Mouse (Mus musculus) intestine, embryonic 14.5 days (tissue): ENCODE measurements around the gene Gpr35. TPM values are rescaled to one million over a fixed set of nuclear protein-coding genes. Genes with fewer than 3 reads are reported as not detected.

Source experiments
- ATAC-seq: fragments of 200-750 bp; cut with Nextera tagmentation; replicated peaks from 2 replicates; pipeline ENCODE4 v1.8.0; 2017; ENCODE audit warnings: low read depth, moderate number of reproducible peaks, moderate TSS enrichment, moderate library complexity; ENCODE audit not compliant: low FRiP score, low TSS enrichment
- DNase-seq: peaks from one replicate; pipeline ENCODE4 v3.0.0-alpha.2; 2018; ENCODE audit warnings: low spot score
- H3K27ac ChIP-seq: fragments of 300-500 bp; sonication (generic); 2 replicates; pipeline ENCODE4 v1.5.1; 2014; ENCODE audit warnings: low read depth, mild to moderate bottlenecking, control low read depth
- H3K27me3 ChIP-seq: fragments of 300-500 bp; sonication (generic); replicated peaks from 2 replicates; pipeline ENCODE4 v1.6.1; 2014; ENCODE audit warnings: low read length, control low read depth; ENCODE audit not compliant: control insufficient read depth, insufficient read depth
- H3K36me3 ChIP-seq: fragments of 300-500 bp; sonication (generic); 2 replicates; pipeline ENCODE4 v1.6.1; 2014; ENCODE audit warnings: low read length, control low read depth; ENCODE audit not compliant: control insufficient read depth, insufficient read depth
- H3K4me1 ChIP-seq: fragments of 300-500 bp; sonication (generic); replicated peaks from 2 replicates; pipeline ENCODE4 v1.6.1; 2014; ENCODE audit warnings: low read length, control low read depth, mixed read lengths; ENCODE audit not compliant: control insufficient read depth, insufficient read depth
- H3K4me2 ChIP-seq: fragments of 300-500 bp; sonication (generic); 2 replicates; pipeline ENCODE4 v1.6.1; 2014; ENCODE audit warnings: low read length
- H3K4me3 ChIP-seq: fragments of 300-500 bp; sonication (generic); 2 replicates; pipeline ENCODE4 v1.5.1; 2014; ENCODE audit warnings: low read depth, low read length, control low read depth, mixed read lengths
- H3K9ac ChIP-seq: fragments of 300-500 bp; sonication (generic); 2 replicates; pipeline ENCODE4 v1.6.1; 2014; ENCODE audit warnings: mild to moderate bottlenecking, low read length
- H3K9me3 ChIP-seq: fragments of 300-500 bp; sonication (generic); 2 replicates; pipeline ENCODE4 v1.6.1; 2016; ENCODE audit warnings: low read length, control low read depth; ENCODE audit not compliant: control insufficient read depth
- WGBS: fragments of 180-500 bp; shearing (Covaris S2); extraction: QIAGEN DNeasy Blood & Tissue Kit; methylation state at CpG from one replicate; pipeline ENCODE4 v1.1.7; 2014; 5-methylcytosine and 5-hydroxymethylcytosine counted together
- polyA plus RNA-seq: library from polyadenylated mRNA; unstranded; fragments of >200 nt; fragmentation: Nextera tagmentation; extraction: Ambion mirVana; gene quantifications from 2 replicates; pipeline ENCODE4 v1.2.1, GENCODE M21; 2014

Gpr35 gene
- polyA plus RNA-seq, 1 experiment from 2014 or later: 5.7 TPM

DNA sequence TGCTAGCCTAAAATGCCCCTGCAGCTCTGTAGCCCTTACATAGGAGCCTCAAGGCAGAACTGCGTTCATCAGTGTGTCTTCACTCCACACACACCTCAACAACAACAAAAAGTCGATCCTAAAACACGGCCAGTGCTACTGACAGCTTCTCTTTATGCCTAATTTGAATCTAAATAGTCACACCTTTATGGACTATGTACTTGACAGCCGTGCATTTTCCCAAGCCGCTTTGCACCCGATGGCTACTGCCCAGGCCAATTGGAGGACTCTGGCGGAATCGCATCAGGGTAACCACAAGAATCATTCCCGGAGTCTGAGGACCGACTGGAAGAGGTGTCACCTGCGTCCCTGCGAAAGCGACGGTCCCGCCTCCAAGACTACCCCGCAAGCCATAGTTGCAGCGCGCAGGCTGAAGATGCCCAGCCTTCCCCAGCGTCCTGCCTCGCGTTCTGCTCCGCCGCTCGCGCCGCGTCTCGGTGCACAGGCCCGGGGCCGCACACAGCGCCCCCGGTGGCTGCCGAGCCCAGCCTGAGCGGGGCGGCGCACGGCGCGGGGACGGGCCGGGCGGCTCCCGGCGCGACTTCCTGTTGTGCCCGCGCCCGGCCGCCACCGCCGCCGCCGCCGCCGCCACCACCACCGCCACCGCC, 40.3 kb upstream of the Gpr35 start, which contains the start of gene Rnpepl1:
Gene Rnpepl1, plus strand, starts transcription at position 545 of the 647 bp plus-strand sequence.
- DNase-seq (peak; percentile 84), ATAC-seq (peak; percentile 65)
- Histone ChIP-seq H3K9me3 (no peaks in the 10 kb centered on the region), H3K27ac (peak within 1 kb of the TSS; percentile 84), H3K4me3 (peak within 1 kb of the TSS; percentile 72), H3K36me3 (peaks cover 13% of the 10 kb centered on the region), H3K4me2 (peak within 1 kb of the TSS; percentile 59), H3K9ac (peak within 1 kb of the TSS; percentile 79), H3K27me3 (no peaks in the 10 kb centered on the region), H3K4me1 (peaks cover 25% of the 10 kb centered on the region)
- under 1% methylated on average over 45 of the region's 57 CpGs for WGBS

DNA sequence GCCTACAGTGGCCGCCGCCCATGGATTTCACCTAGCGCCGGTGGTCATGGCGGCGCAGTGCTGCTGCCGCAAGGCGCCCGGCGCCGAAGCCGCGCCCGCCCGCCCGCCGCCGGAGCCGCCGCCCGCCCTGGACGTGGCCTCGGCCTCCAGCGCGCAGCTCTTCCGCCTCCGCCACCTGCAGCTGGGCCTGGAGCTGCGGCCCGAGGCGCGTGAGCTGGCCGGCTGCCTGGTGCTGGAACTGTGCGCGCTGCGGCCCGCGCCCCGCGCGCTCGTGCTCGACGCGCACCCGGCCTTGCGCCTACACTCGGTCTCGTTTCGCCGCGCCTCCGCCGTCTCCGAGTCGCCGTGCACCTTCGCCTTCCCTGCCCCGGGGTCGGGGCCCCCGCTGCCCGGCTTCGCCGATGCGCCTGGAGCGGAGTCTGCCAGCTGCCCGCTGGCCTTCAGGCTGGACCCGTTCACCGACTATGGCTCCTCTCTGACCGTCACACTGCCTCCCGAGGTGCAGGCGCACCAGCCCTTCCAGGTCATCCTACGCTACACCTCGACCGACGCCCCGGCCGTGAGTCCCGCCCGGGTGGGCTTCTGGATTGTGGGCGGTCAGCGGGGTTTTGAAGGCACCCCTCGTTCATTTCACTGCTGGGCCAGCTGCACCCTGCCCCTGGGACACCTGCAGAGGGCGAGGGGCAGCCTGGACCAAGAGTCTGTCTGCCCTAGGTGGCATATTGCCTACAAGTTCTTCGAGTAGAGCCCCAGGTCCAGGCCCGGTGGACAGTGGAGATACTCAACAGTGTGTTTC, 39.5 kb upstream of the Gpr35 start:
- DNase-seq (peak; percentile 80), ATAC-seq (peak; percentile 32; the same call in 1 of the 2 replicates)
- H3K36me3 ChIP-seq: peaks cover 21% of the 10 kb centered on the region
- no peaks in the 10 kb centered on the region for H3K9me3 ChIP-seq
- H3K9ac ChIP-seq: peak overlapping the region; percentile 79
- H3K4me3 ChIP-seq: peak overlapping the region; percentile 72
- peaks cover 25% of the 10 kb centered on the region for H3K4me1 ChIP-seq
- H3K4me2 ChIP-seq: peak overlapping the region; percentile 59
- no peaks in the 10 kb centered on the region for H3K27me3 ChIP-seq
- under 1% methylated on average over 57 of the region's 85 CpGs for WGBS
- peak overlapping the region; percentile 84 for H3K27ac ChIP-seq

DNA sequence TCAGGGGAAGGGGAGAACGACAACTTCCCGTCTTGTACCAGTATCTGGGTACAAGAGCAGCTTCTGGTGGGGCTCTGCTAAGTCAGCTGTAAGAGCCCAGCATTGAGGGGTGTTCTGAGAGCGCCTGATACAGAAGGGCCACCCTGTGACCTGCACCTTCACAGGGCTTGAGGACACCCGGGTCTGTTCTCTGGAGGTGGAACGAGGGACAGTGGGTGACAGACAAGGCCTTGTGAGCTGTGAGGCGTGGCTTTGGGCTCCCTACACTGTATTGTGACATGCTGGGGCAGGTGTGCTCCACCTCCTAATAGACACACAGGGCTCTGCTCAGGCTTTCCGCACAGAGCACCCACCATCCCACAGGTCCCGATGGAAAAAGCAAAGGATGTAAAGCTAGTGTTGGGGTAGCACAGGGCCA, 38.9 kb upstream of the Gpr35 start:
- no peaks in the 10 kb centered on the region for H3K9me3 ChIP-seq
- H3K4me2 ChIP-seq: peak overlapping the region; percentile 59
- peaks cover 27% of the 10 kb centered on the region for H3K36me3 ChIP-seq
- DNase-seq (no peak), ATAC-seq (no peak)
- peak overlapping the region; percentile 72 for H3K4me3 ChIP-seq
- H3K27me3 ChIP-seq: no peaks in the 10 kb centered on the region
- peak overlapping the region; percentile 84 for H3K27ac ChIP-seq
- peaks cover 25% of the 10 kb centered on the region for H3K4me1 ChIP-seq
- 37% methylated on average over 8 of the region's 8 CpGs for whole genome bisulfite sequencing
- peak overlapping the region; percentile 79 for H3K9ac ChIP-seq

DNA sequence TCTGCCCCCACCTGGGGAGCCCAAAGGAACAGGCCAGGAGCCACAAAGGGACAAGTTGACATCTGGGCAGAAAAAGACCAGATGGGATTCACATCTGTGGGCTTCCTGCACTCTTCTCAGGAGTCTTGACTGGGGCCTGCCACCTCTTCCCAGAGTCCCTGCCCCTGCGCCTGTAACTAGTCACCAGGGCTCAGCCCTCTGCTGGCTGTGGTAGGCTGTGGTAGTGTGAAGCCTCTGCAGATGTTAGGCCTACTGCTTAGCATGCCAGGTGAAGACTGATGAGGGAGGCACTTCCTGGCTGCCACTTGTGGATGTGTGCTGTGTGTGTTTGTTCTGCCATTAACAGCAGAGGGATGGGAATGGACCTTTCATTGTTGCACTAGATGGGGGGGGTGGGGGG, 38.4 kb upstream of the Gpr35 start:
- Histone ChIP-seq H3K36me3 (peaks cover 32% of the 10 kb centered on the region), H3K27me3 (no peaks in the 10 kb centered on the region), H3K4me1 (peaks cover 25% of the 10 kb centered on the region), H3K27ac (no peak overlapping the region), H3K4me2 (peak overlapping the region; percentile 59), H3K4me3 (peak overlapping the region; percentile 72), H3K9ac (peak overlapping the region; percentile 79), H3K9me3 (no peaks in the 10 kb centered on the region)
- DNase-seq: no peak
- ATAC-seq: no peak
- 50% methylated on average over 1 of the region's 1 CpGs for WGBS

DNA sequence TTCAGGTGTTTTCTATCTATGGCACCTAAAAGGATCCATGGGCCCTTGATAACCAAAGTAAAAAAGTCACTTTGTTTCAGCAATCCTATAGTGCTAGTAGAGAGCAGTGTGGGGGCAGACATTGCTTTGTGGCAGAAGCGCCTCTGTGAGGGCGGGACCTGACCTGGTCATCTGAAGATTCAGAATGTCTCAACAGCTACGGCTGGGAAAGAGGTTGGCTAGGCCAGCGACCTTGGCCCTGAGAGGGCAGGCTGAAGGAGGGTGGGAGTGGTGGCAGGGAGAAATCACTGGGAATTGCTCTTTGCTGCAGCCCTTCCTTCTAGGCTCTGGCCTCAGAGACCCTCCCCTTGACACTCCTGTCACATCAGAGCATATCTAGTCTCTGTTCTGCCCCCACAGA, 36.4 kb upstream of the Gpr35 start:
- WGBS: 70% methylated on average over 4 of the region's 4 CpGs
- Histone ChIP-seq H3K9ac (no peak overlapping the region), H3K36me3 (peaks cover 52% of the 10 kb centered on the region), H3K27ac (no peak overlapping the region), H3K4me3 (no peak overlapping the region), H3K9me3 (no peaks in the 10 kb centered on the region), H3K4me2 (no peak overlapping the region), H3K27me3 (no peaks in the 10 kb centered on the region), H3K4me1 (peaks cover 19% of the 10 kb centered on the region)
- ATAC-seq (no peak), DNase-seq (no peak)

DNA sequence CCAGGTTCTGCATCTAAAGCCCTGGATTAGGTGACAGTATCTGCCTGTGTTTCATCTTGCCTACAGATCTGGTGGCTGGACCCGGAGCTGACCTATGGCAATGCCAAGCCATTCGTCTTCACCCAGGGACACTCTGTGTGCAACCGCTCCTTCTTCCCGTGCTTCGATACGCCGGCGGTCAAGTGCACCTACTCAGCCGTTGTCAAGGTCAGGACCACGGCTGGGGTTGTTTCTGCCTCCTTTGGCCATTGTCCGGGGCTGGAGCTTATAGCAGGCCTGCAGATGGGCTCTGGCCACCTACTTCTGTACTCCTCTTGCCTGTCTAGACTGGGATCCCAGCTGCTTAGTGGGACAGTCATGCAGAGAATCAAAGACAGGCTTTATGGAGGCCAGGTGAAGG, 35.7 kb upstream of the Gpr35 start:
- no peak overlapping the region for H3K9ac ChIP-seq
- 96% methylated on average over 11 of the region's 11 CpGs for WGBS
- no peaks in the 10 kb centered on the region for H3K9me3 ChIP-seq
- no peak overlapping the region for H3K4me3 ChIP-seq
- H3K36me3 ChIP-seq: peaks cover 59% of the 10 kb centered on the region
- H3K4me1 ChIP-seq: peaks cover 14% of the 10 kb centered on the region
- no peak overlapping the region for H3K27ac ChIP-seq
- no peak for DNase-seq
- H3K27me3 ChIP-seq: no peaks in the 10 kb centered on the region
- no peak overlapping the region for H3K4me2 ChIP-seq
- no peak for ATAC-seq

DNA sequence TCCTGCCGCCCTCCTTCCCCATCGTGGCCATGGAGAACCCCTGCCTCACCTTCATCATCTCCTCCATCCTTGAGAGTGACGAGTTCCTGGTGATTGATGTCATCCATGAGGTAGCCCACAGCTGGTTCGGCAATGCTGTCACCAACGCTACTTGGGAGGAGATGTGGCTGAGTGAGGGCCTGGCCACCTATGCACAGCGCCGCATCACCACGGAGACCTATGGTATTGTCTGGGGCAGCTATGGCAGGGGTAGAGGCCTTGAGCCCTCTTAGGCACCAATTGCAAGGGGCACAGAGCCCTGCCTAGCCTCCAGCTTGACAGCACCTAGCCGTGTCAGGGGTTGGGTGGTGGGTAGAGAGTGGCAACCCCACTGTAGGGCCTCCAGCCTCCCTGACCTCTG, 33.9 kb upstream of the Gpr35 start:
- no peak overlapping the region for H3K9ac ChIP-seq
- 94% methylated on average over 9 of the region's 9 CpGs for WGBS
- H3K9me3 ChIP-seq: no peaks in the 10 kb centered on the region
- ATAC-seq (no peak), DNase-seq (no peak)
- peaks cover 9% of the 10 kb centered on the region for H3K4me1 ChIP-seq
- peaks cover 70% of the 10 kb centered on the region for H3K36me3 ChIP-seq
- no peaks in the 10 kb centered on the region for H3K27me3 ChIP-seq
- no peak overlapping the region for H3K4me2 ChIP-seq
- no peak overlapping the region for H3K4me3 ChIP-seq
- no peak overlapping the region for H3K27ac ChIP-seq

DNA sequence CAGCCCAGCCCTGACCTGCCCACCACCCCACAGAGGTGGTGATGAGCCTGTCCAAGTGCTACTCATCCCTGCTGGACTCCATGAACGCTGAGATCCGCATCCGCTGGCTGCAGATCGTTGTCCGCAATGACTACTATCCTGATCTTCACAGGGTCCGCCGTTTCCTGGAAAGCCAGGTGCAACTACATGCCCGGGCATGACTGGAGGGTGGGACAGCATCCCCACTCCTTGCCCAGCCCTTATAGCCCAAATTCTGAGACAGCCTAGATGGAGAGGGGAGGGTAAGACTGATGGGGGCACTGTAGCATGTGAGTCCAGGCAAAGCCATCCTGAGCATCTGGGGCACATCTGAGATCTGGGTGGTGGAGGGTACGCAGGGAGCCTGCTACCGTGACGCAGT, 31.5 kb upstream of the Gpr35 start:
- no peak overlapping the region for H3K4me2 ChIP-seq
- H3K4me1 ChIP-seq: no peaks in the 10 kb centered on the region
- H3K27me3 ChIP-seq: no peaks in the 10 kb centered on the region
- DNase-seq (no peak), ATAC-seq (no peak)
- H3K27ac ChIP-seq: no peak overlapping the region
- H3K4me3 ChIP-seq: no peak overlapping the region
- H3K9me3 ChIP-seq: no peaks in the 10 kb centered on the region
- H3K36me3 ChIP-seq: peaks cover 67% of the 10 kb centered on the region
- 95% methylated on average over 11 of the region's 11 CpGs for WGBS
- H3K9ac ChIP-seq: no peak overlapping the region
